Mouse (Mus musculus) c-Kit-positive CD71-positive TER-119-negative erythroid progenitor cells, embryonic 14.5 days (primary cell): ENCODE measurements at regions not wholly inside any gene's neighbourhood (a gene's known extent, or its start where the extent isn't known, plus 50 kb on each side); places are given as distances from the start of the nearest gene placed in this dataset.
"Not testable (repeated sequence)": the region's sequence is repeated elsewhere in the genome, so short reads cannot be mapped to it uniquely, and the experiment has no call there.

Experiments
- DNase-seq: peaks from one replicate; pipeline ENCODE4 v3.0.0-alpha.2; 2013; ENCODE audit warnings: low read depth

GRCm38 (mm10) chr9:91053065-91053793 lies 309.0 kb upstream of the Zic4 start:
- DNase-seq = no peak

DNA sequence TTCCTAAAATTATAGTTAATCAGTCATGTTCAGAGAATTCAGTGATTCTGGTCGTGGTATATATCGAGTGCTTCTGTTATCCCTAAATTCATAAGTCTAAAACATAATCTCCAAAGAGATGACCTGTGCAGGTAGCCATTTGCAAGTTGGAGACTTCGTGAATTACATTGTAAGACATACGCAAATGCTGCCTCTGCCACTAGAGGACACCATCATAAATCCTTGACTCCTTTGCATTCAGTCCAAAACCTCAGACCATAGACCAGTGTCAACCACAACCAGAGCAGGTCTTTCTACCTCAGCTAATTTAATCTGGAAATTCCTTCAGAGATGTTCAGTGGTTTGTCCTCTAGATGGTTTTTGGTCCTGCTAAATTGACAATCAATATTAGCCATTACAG lies 302.8 kb upstream of the Zic4 start:
- no peak for DNase-seq

GRCm38 (mm10) chr9:91069496-91069895 lies 292.7 kb upstream of the Zic4 start:
- no peak for DNase-seq

DNA sequence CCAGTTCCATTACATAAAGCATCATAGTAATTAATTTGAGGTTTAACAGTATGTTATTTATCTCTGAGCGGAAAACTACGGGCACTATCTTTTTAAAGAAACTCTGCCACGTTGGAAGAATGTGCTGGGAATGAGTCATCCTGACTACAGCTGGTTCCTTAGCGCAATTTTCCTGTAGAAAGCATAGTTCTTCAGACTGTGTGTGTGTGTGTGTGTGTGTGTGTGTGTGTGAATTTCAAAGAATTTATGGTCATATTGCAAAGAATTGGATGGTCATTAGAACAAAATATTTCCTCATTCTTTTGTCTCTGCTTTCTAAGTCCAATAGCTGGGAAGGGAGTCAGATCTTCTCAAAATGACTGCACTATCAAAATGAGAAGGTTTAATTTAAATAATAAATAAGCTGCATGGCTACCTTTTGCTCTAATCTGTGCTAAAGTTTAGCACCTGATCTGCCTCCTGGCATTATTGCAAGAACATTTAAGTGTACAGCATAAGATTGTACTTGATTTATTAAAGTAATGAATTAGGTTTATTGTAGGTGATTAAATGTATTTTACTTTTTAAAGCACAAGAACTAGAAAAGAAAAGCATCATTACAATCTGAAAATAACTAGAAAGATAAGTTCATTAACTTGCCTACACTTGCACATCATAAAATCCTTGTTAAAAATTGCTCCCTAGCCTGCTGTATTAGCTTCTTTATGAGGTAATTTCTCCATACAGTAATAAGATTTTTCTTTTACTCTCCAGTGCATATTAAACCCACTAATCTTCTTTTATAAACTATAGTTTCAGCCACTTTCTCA lies 288.6 kb upstream of the Zic4 start:
- DNase-seq = no peak

GRCm38 (mm10) chr9:91074175-91074480 lies 288.1 kb upstream of the Zic4 start:
- no peak for DNase-seq

- no peak for DNase-seq
These were observed 284.7 kb upstream of the Zic4 start for GRCm38 (mm10) chr9:91077490-91077889.

DNA sequence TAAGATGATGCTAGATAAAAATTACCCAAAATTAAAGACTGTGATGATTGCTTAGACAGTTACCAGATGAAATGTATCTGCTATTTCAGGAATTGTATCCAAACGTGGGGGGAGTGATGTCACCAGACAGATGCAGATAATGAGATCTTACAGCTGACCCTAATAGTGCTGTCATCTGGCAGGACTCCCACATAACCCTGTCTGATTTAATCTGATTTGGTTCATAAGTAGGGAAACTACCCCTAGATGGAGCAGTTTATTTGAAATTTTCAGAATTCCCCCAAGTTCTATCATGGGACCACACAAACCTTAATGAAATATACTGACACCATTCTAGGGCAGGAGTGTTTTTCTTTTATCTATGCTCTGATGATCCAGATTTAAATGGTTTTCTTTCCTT lies 278.4 kb upstream of the Zic4 start:
- DNase-seq = no peak

DNA sequence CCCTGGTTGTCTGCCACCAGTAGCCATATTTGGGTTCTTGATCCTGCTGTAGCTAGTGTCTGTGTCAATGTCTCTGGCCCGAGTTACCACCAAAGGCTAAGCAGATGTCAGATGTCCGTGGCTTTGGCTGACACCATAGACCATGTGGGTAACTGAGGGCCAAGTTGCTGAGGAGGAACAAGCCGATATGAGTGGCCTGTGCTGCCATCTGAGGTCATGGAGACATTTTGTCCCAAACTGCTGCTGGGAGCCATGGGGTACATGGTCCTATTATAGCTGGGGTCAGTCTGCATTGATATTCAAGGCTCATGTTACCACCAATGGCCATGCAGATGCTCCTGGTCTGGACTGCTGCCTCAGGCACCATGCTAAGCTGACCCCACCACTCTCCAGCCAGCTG lies 276.3 kb upstream of the Zic4 start:
- no peak for DNase-seq

- DNase-seq = no peak
These were observed 272.9 kb upstream of the Zic4 start for GRCm38 (mm10) chr9:91089348-91089747.

- DNase-seq = no peak
These were observed 270.7 kb upstream of the Zic4 start for GRCm38 (mm10) chr9:91091421-91092050.

- no peak for DNase-seq
These were observed 260.4 kb upstream of the Zic4 start for GRCm38 (mm10) chr9:91101614-91102407.

DNA sequence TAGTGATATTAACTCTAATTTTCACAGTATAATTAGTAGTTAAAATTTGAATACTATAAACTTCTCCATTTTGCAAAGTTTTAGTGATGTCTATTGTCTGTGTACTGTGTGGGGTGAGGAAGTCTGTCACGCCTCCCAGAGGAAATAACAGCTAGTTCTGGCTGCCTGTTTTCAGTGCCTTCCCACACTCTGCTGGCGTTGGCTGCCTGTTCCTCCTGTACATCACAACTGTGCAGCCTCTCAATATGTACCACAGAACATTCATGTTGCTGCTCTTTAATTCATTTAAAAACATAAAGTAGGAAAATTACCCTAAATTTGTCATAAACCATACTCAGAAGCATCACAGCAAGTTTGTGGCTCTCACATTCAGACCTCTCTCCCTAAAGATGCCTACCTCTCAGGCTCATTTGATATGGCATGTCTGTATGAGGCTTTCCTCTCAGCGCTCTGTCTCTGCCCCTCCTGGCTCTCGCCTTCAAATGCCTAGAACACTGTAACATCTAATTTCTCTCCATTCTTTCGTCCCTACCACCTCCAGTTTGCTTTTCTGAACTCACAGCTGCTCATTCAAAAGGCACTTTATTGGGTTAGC lies 239.7 kb upstream of the Zic4 start:
- DNase-seq = no peak

DNA sequence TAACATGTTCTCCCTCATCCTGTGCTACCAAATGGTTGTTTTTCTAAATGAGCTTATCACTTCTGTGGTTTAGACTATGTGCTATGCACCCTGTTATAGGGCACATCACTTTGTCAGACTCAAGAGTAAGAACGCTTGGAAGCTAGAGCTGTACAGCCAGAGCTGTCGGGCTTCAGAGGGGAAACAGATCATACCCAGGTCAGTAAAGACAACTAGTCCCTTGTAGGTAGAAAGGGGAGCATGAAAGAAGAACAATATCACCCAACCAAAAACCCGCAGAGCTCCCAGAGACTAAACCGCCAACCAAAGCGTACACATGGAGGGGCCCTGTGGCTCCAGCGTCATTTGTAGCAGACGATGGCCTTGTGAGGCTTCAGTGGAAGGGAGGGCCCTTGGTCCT lies 239.0 kb upstream of the Zic4 start:
- no peak for DNase-seq

DNA sequence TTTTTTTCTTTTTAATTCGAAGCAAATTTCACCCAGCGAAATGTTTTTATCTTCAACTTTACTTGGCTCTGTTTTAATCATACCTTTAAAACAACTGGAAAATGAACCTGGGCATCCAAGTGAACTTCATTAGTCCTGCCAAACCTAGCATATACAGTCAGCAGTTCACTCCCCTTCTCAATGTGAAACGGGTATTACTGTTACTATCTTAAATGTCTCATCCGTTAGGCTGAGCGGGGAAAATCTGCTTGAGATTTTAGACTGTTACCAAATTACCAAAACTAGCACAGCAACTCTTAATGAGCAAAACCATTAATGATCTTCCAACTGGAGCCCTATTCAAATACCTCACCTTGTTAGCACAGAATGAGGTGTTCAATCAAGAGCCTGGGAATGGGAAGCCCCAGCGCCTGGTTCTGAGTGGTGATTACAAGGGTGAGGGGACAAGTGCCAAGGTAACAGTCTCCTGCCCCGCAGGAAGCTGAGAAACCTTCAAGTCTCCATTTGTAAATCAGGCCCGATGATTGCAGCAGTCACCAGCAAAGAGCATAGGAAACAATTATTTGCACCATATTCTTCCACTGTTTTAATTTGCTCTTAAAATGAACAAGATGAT lies 235.5 kb upstream of the Zic4 start:
- no peak for DNase-seq

- not testable (repeated sequence) for DNase-seq
These were observed 233.7 kb upstream of the Zic4 start for GRCm38 (mm10) chr9:91128491-91128890.

DNA sequence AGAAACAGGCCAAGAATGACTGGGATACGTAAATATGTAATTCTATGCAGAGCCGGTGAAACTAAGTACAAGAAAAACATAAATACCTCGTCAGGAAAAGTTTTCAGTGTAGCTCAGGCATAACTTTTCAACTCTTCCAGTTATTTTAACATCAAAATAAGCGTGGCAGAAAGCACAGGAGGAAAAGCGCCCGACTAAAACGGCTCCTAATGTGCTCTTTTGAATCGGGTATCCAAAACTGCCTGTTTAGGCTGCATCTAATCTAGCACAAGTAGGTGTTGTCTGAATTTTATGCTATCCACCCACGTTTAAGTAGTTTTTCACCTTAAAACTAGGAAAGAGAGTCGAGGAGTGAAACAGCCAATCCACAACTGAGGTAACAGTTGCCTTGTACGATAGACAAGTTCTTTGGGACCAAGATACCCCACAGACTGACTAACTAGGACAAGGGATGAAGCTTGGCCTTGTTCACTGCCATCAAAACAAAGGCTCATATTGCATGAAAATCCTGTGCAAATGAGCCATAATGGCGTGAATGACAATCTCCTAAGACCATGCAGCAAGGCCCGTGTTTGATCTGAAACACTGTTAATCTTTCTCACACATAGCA lies 232.0 kb upstream of the Zic4 start:
- no peak for DNase-seq

GRCm38 (mm10) chr9:91131415-91132255 lies 230.6 kb upstream of the Zic4 start:
- no peak for DNase-seq

DNA sequence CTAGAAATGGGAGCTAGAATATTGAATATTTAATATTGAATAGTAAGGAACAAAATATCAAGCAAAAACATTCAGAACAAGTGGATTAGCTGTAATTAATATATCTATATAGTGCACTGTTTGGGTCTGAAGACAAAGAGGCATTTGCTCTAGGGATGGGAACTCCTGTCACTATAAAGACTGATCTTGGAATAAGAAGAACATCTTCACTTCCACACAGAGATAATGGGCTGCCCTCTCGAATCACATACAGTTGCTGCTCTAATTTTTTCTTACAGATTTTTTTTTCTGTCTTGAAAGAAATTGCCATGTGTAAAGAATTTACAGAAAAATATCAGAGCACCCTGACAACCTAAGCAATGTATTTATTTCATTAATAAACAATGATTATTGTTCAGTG lies 229.7 kb upstream of the Zic4 start:
- DNase-seq = no peak

- no peak for DNase-seq
These were observed 228.8 kb upstream of the Zic4 start for GRCm38 (mm10) chr9:91133256-91133920.

GRCm38 (mm10) chr9:91134325-91134724 lies 227.9 kb upstream of the Zic4 start:
- DNase-seq = no peak
